Mouse (Mus musculus): ENCODE results near the gene Stap1. TPM values are rescaled to one million over a fixed set of nuclear protein-coding genes. Genes with fewer than 3 reads are reported as not detected.

Gene Stap1
- polyA plus RNA-seq (2014; fragmentation: Nextera tagmentation; extraction: Ambion mirVana): 0.81 and 1.2 TPM in 2 replicates

GRCm38 (mm10) chr5:86071538-86071937 is at the start of gene Stap1:
TSS of gene Stap1 (plus strand) at chr5:86071746.
- no peak for ATAC-seq (ENCODE audit: low read depth)
- WGBS: 68% methylated on average over 7 of the region's 7 CpGs
- no peak for DNase-seq (ENCODE audit: low spot score)

GRCm38 (mm10) chr5:86029820-86030219 is 41.7 kb upstream of the Stap1 start:
- H3K27me3 ChIP-seq (replicated peaks; ENCODE audit: control insufficient read depth, insufficient read depth, low read length): no peaks in the 10 kb centered on the region
- no peak for DNase-seq (ENCODE audit: low spot score)
- H3K4me1 ChIP-seq (ENCODE audit: control insufficient read depth, insufficient read depth, low read length): no peaks in the 10 kb centered on the region
- no peak overlapping the region for H3K4me2 ChIP-seq (ENCODE audit: low read depth, low read length)
- H3K27ac ChIP-seq (replicated peaks; ENCODE audit: low read depth, low read length): no peak overlapping the region
- H3K36me3 ChIP-seq (ENCODE audit: control insufficient read depth, insufficient read depth, low read length): peaks cover 67% of the 10 kb centered on the region
- ATAC-seq (ENCODE audit: low read depth): no peak
- WGBS: 83% methylated on average over 2 of the region's 2 CpGs
- no peak overlapping the region for H3K4me3 ChIP-seq (ENCODE audit: low read depth, low read length)
- H3K9ac ChIP-seq (ENCODE audit: low read depth, low read length): no peak overlapping the region
- H3K9me3 ChIP-seq (ENCODE audit: control insufficient read depth, low read length): no peaks in the 10 kb centered on the region

More at GRCm38 (mm10) chr5:86071538-86071937, at the start of gene Stap1:
- H3K9me3 ChIP-seq (ENCODE audit: control insufficient read depth, low read length): no peaks in the 10 kb centered on the region
- no peak within 1 kb of the TSS for H3K4me3 ChIP-seq (ENCODE audit: low read depth, low read length)
- no peaks in the 10 kb centered on the region for H3K27me3 ChIP-seq (replicated peaks; ENCODE audit: control insufficient read depth, insufficient read depth, low read length)
- H3K4me1 ChIP-seq (ENCODE audit: control insufficient read depth, insufficient read depth, low read length): no peaks in the 10 kb centered on the region
- H3K27ac ChIP-seq (replicated peaks; ENCODE audit: low read depth, low read length): no peak within 1 kb of the TSS
- no peak within 1 kb of the TSS for H3K9ac ChIP-seq (ENCODE audit: low read depth, low read length)
- H3K36me3 ChIP-seq (ENCODE audit: control insufficient read depth, insufficient read depth, low read length): no peaks in the 10 kb centered on the region
- H3K4me2 ChIP-seq (ENCODE audit: low read depth, low read length): no peak within 1 kb of the TSS

DNA sequence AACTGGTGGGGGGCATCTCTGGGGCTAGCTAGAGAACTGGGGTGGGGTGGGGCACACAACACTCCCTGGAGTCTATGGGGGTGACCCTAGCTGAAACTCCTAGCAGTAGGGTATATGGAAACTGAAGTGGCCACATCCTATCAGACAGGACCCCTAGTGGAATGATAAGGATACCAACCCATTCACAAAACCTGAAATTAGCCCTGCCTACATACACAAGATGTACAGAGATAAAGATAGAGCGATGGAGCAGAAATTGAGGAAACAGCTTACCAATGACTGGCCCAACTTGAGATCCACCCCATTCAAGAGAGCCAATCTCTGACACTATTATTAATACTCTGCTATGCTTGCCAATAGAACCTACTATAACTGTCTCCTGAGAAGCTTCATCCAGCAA is 8.0 kb upstream of the Stap1 start:
- Histone ChIP-seq H3K4me2 (ENCODE audit: low read depth, low read length) (peak overlapping the region; percentile 78; the same call in 1 of the 2 replicates), H3K36me3 (ENCODE audit: control insufficient read depth, insufficient read depth, low read length) (no peaks in the 10 kb centered on the region), H3K4me1 (ENCODE audit: control insufficient read depth, insufficient read depth, low read length) (peaks cover 10% of the 10 kb centered on the region; the same call in 1 of the 2 replicates), H3K27ac (replicated peaks; ENCODE audit: low read depth, low read length) (no peak overlapping the region), H3K4me3 (ENCODE audit: low read depth, low read length) (no peak overlapping the region), H3K9me3 (ENCODE audit: control insufficient read depth, low read length) (no peaks in the 10 kb centered on the region), H3K27me3 (replicated peaks; ENCODE audit: control insufficient read depth, insufficient read depth, low read length) (no peaks in the 10 kb centered on the region), H3K9ac (ENCODE audit: low read depth, low read length) (no peak overlapping the region)
- 95% methylated on average over 1 of the region's 1 CpGs for WGBS
- ATAC-seq (ENCODE audit: low read depth) (no peak), DNase-seq (ENCODE audit: low spot score) (no peak)

- WGBS: under 1% methylated on average over 54 of the region's 60 CpGs
- Histone ChIP-seq H3K4me1 (ENCODE audit: control insufficient read depth, insufficient read depth, low read length) (peaks cover 10% of the 10 kb centered on the region; the same call in 1 of the 2 replicates), H3K9me3 (ENCODE audit: control insufficient read depth, low read length) (no peaks in the 10 kb centered on the region), H3K4me2 (ENCODE audit: low read depth, low read length) (peak within 1 kb of the TSS; percentile 78), H3K27ac (replicated peaks; ENCODE audit: low read depth, low read length) (peak within 1 kb of the TSS; percentile 95), H3K9ac (ENCODE audit: low read depth, low read length) (peak within 1 kb of the TSS; percentile 83), H3K27me3 (replicated peaks; ENCODE audit: control insufficient read depth, insufficient read depth, low read length) (no peaks in the 10 kb centered on the region), H3K36me3 (ENCODE audit: control insufficient read depth, insufficient read depth, low read length) (no peaks in the 10 kb centered on the region), H3K4me3 (ENCODE audit: low read depth, low read length) (peak within 1 kb of the TSS; percentile 75)
- ATAC-seq (ENCODE audit: low read depth) (peak; percentile 95), DNase-seq (ENCODE audit: low spot score) (peak; percentile 99)
Measured at GRCm38 (mm10) chr5:86065101-86065875, 6.3 kb upstream of the Stap1 start, which contains the start of gene Cenpc1. TSS of gene Cenpc1 (minus strand) at chr5:86065583.

DNA sequence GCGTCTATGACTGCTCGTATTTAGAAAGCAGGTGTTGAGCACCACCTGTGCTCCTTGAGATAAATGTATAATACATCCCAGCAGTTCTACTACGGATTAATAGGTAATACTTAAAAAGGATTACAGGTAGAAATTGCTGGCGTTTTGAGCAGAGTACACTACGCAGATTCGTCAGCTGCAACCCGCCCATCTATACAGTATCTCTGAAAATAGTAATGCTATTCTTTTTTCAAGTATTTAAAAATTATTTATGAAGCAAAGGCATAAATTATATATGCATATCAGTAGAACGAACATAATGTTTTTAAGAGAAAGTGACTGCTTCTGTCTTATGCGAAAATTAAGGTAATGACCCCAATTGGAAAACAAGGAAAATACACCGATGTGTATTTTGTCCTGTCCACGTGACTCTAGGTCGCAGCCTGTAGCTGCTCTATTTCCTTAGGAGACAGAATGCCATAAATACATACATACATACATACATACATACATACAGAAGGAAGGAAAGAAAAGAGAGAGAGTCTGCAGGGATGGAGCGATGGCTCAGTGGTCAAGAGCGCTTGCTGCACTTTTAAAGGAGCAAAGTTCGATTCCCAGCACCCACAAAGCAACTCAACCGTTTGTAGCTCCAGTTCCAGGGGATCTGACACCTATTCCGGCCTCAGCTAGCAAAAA is 5.5 kb upstream of the Stap1 start:
- no peaks in the 10 kb centered on the region for H3K9me3 ChIP-seq (ENCODE audit: control insufficient read depth, low read length)
- no peaks in the 10 kb centered on the region for H3K27me3 ChIP-seq (replicated peaks; ENCODE audit: control insufficient read depth, insufficient read depth, low read length)
- H3K27ac ChIP-seq (replicated peaks; ENCODE audit: low read depth, low read length): peak overlapping the region; percentile 80
- H3K4me3 ChIP-seq (ENCODE audit: low read depth, low read length): peak overlapping the region; percentile 75
- under 1% methylated on average over 17 of the region's 17 CpGs for WGBS
- no peaks in the 10 kb centered on the region for H3K36me3 ChIP-seq (ENCODE audit: control insufficient read depth, insufficient read depth, low read length)
- H3K9ac ChIP-seq (ENCODE audit: low read depth, low read length): peak overlapping the region; percentile 46
- peak overlapping the region; percentile 78 for H3K4me2 ChIP-seq (ENCODE audit: low read depth, low read length)
- peak; percentile 33 for DNase-seq (ENCODE audit: low spot score)
- ATAC-seq (ENCODE audit: low read depth): peak; percentile 62
- H3K4me1 ChIP-seq (ENCODE audit: control insufficient read depth, insufficient read depth, low read length): peaks cover 10% of the 10 kb centered on the region; the same call in 1 of the 2 replicates

DNA sequence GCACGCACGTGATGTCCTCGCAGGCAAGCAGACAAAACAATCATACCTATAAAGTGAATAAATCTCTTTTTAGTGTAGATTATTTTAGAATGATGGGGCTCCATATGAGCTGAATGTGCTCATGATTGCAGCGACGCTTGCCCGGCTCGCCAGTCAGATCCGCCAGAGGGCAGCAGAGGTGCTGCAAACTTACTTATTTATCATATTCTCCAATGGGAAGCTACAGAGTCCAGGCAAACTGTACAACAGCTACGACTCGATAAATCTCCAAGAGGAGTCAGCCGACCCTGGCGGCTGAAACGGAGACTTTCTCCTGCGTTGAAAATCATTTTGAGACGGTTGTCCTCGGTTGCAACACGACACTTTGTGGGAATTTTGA is 5.0 kb upstream of the Stap1 start:
- Histone ChIP-seq H3K4me3 (ENCODE audit: low read depth, low read length) (peak overlapping the region; percentile 75), H3K27ac (replicated peaks; ENCODE audit: low read depth, low read length) (peak overlapping the region; percentile 80; the same call in 1 of the 2 replicates), H3K9me3 (ENCODE audit: control insufficient read depth, low read length) (no peaks in the 10 kb centered on the region), H3K36me3 (ENCODE audit: control insufficient read depth, insufficient read depth, low read length) (no peaks in the 10 kb centered on the region), H3K4me2 (ENCODE audit: low read depth, low read length) (peak overlapping the region; percentile 78), H3K4me1 (ENCODE audit: control insufficient read depth, insufficient read depth, low read length) (peaks cover 10% of the 10 kb centered on the region; the same call in 1 of the 2 replicates), H3K9ac (ENCODE audit: low read depth, low read length) (peak overlapping the region; percentile 50), H3K27me3 (replicated peaks; ENCODE audit: control insufficient read depth, insufficient read depth, low read length) (no peaks in the 10 kb centered on the region)
- ATAC-seq (ENCODE audit: low read depth) (peak; percentile 55), DNase-seq (ENCODE audit: low spot score) (peak; percentile 93)
- WGBS: under 1% methylated on average over 17 of the region's 17 CpGs

DNA sequence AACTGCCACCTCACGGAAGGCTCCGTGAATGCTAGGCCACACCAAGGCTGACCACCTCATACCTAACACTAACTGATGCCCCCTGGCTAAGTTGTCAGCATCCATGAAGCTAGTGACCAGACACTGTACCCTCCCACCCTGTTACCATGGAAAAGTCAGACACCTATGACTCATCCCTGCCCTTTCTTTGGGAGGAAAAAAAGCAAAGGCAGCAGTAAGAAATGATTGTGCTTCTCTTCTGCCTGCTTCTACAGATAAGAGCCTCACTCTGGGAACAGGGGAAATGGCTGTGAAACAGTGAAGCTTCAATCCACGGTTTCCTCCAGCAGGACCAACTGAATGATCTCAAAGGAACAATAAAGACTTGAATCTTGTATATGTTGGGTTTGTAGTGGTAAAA is 3.1 kb upstream of the Stap1 start:
- no peak for ATAC-seq (ENCODE audit: low read depth)
- no peak overlapping the region for H3K9ac ChIP-seq (ENCODE audit: low read depth, low read length)
- 83% methylated on average over 3 of the region's 3 CpGs for WGBS
- no peaks in the 10 kb centered on the region for H3K36me3 ChIP-seq (ENCODE audit: control insufficient read depth, insufficient read depth, low read length)
- no peak for DNase-seq (ENCODE audit: low spot score)
- H3K27me3 ChIP-seq (replicated peaks; ENCODE audit: control insufficient read depth, insufficient read depth, low read length): no peaks in the 10 kb centered on the region
- H3K27ac ChIP-seq (replicated peaks; ENCODE audit: low read depth, low read length): no peak overlapping the region
- no peak overlapping the region for H3K4me3 ChIP-seq (ENCODE audit: low read depth, low read length)
- H3K4me1 ChIP-seq (ENCODE audit: control insufficient read depth, insufficient read depth, low read length): peaks cover 8% of the 10 kb centered on the region; the same call in 1 of the 2 replicates
- no peak overlapping the region for H3K4me2 ChIP-seq (ENCODE audit: low read depth, low read length)
- H3K9me3 ChIP-seq (ENCODE audit: control insufficient read depth, low read length): no peaks in the 10 kb centered on the region

- Histone ChIP-seq H3K4me3 (ENCODE audit: low read depth, low read length) (no peak overlapping the region), H3K4me2 (ENCODE audit: low read depth, low read length) (no peak overlapping the region), H3K27me3 (replicated peaks; ENCODE audit: control insufficient read depth, insufficient read depth, low read length) (no peaks in the 10 kb centered on the region), H3K9ac (ENCODE audit: low read depth, low read length) (no peak overlapping the region), H3K9me3 (ENCODE audit: control insufficient read depth, low read length) (no peaks in the 10 kb centered on the region), H3K27ac (replicated peaks; ENCODE audit: low read depth, low read length) (no peak overlapping the region), H3K4me1 (ENCODE audit: control insufficient read depth, insufficient read depth, low read length) (peaks cover 2% of the 10 kb centered on the region; the same call in 1 of the 2 replicates), H3K36me3 (ENCODE audit: control insufficient read depth, insufficient read depth, low read length) (no peaks in the 10 kb centered on the region)
- WGBS: 69% methylated on average over 6 of the region's 6 CpGs
- ATAC-seq (ENCODE audit: low read depth) (no peak), DNase-seq (ENCODE audit: low spot score) (peak; percentile 1)
Measured at GRCm38 (mm10) chr5:86069121-86069520, 2.4 kb upstream of the Stap1 start.

Measured in embryonic facial prominence, embryonic 14.5 days (tissue).